Mouse (Mus musculus) lung, embryonic 14.5 days (tissue): Measurements from ENCODE around the gene Spz1. TPM values are rescaled to one million over a fixed set of nuclear protein-coding genes. Genes with fewer than 3 reads are reported as not detected.

Experiments used
- ATAC-seq: fragments of 200-750 bp; cut with Nextera tagmentation; 2 replicates; pipeline ENCODE4 v1.8.0; 2017; ENCODE audit warnings: mild to moderate bottlenecking, moderate TSS enrichment, moderate library complexity; ENCODE audit not compliant: insufficient read depth
- DNase-seq: peaks from one replicate; pipeline ENCODE4 v3.0.0-alpha.2; 2015
- H3K27ac ChIP-seq: fragments of 300-500 bp; sonication (generic); 2 replicates; pipeline ENCODE4 v1.5.1; 2014; ENCODE audit warnings: low read depth, mild to moderate bottlenecking, moderate library complexity
- H3K27me3 ChIP-seq: fragments of 300-500 bp; sonication (generic); 2 replicates; pipeline ENCODE4 v1.6.1; 2014; ENCODE audit warnings: low read length, control low read depth; ENCODE audit not compliant: insufficient read depth
- H3K36me3 ChIP-seq: fragments of 300-500 bp; sonication (generic); 2 replicates; pipeline ENCODE4 v1.6.1; 2014; ENCODE audit warnings: control low read depth; ENCODE audit not compliant: insufficient read depth
- H3K4me1 ChIP-seq: fragments of 300-500 bp; sonication (generic); 2 replicates; pipeline ENCODE4 v1.6.1; 2014; ENCODE audit warnings: antibody characterized with exemption, control low read depth; ENCODE audit not compliant: insufficient read depth
- H3K4me2 ChIP-seq: fragments of 300-500 bp; sonication (generic); 2 replicates; pipeline ENCODE4 v1.6.1; 2014; ENCODE audit warnings: mild to moderate bottlenecking
- H3K4me3 ChIP-seq: fragments of 300-500 bp; sonication (generic); 2 replicates; pipeline ENCODE4 v1.5.1; 2014; ENCODE audit warnings: low read depth, low read length
- H3K9ac ChIP-seq: fragments of 300-500 bp; sonication (generic); 2 replicates; pipeline ENCODE4 v1.6.1; 2014
- H3K9me3 ChIP-seq: fragments of 300-500 bp; sonication (generic); 2 replicates; pipeline ENCODE4 v1.6.1; 2016; ENCODE audit warnings: low read depth, low read length, control low read depth
- CTCF ChIP-seq: IDR thresholded peaks from 2 replicates; pipeline ENCODE4 v1.5.1; 2016; ENCODE audit warnings: antibody characterized with exemption, low read depth
- WGBS: fragments of 180-500 bp; shearing (Covaris S2); extraction: QIAGEN DNeasy Blood & Tissue Kit; methylation state at CpG from one replicate; pipeline ENCODE4 v1.1.7; 2014; 5-methylcytosine and 5-hydroxymethylcytosine counted together
- polyA plus RNA-seq: library from polyadenylated mRNA; unstranded; fragments of >200 nt; fragmentation: Nextera tagmentation; extraction: Ambion mirVana; gene quantifications from 2 replicates; pipeline ENCODE4 v1.2.1, GENCODE M21; 2014

Gene Spz1
- polyA plus RNA-seq, 1 experiment from 2014 or later: not detected

- H3K27me3 ChIP-seq: no peaks in the 10 kb centered on the region
- peak; percentile 90 for ATAC-seq
- H3K9ac ChIP-seq: no peak overlapping the region
- H3K27ac ChIP-seq: peak overlapping the region; percentile 61
- TF ChIP-seq CTCF: peak; percentile 80
- no peak overlapping the region for H3K4me3 ChIP-seq
- peak; percentile 94 for DNase-seq
- H3K9me3 ChIP-seq: no peaks in the 10 kb centered on the region
- H3K4me1 ChIP-seq: peaks cover 13% of the 10 kb centered on the region
- 14% methylated on average over 10 of the region's 10 CpGs for WGBS
- H3K4me2 ChIP-seq: peak overlapping the region; percentile 32; the same call in 1 of the 2 replicates
- H3K36me3 ChIP-seq: no peaks in the 10 kb centered on the region
These were observed 4.5 kb upstream of the Spz1 start for GRCm38 (mm10) chr13:92580220-92581043.

DNA sequence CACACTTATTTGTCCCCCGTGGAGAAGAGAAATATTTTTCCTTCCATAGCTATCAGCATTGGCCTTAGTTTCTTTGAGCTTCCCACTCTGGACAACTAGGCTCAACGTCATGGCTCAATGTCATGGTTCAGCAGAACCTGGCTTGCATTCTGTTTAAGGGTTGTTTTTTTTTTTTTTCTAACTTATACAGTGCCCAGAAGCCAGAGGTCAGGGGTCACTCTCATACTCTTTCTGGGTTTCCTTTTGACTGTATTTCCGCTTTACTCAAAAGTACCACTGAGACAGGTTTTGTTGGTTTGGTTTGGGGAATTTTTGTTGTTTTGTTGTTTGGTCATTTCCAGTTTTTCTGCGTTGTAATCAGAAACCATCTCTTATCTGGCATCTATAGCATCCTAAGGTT, 2.2 kb upstream of the Spz1 start:
- no peak overlapping the region for H3K4me2 ChIP-seq
- H3K9me3 ChIP-seq: no peaks in the 10 kb centered on the region
- H3K27ac ChIP-seq: no peak overlapping the region
- H3K4me1 ChIP-seq: peaks cover 6% of the 10 kb centered on the region; the same call in 1 of the 2 replicates
- no peaks in the 10 kb centered on the region for H3K27me3 ChIP-seq
- no peak for DNase-seq
- no peak for TF ChIP-seq CTCF
- H3K9ac ChIP-seq: no peak overlapping the region
- no peak for ATAC-seq
- no peaks in the 10 kb centered on the region for H3K36me3 ChIP-seq
- no peak overlapping the region for H3K4me3 ChIP-seq
- WGBS: 68% methylated on average over 4 of the region's 4 CpGs

DNA sequence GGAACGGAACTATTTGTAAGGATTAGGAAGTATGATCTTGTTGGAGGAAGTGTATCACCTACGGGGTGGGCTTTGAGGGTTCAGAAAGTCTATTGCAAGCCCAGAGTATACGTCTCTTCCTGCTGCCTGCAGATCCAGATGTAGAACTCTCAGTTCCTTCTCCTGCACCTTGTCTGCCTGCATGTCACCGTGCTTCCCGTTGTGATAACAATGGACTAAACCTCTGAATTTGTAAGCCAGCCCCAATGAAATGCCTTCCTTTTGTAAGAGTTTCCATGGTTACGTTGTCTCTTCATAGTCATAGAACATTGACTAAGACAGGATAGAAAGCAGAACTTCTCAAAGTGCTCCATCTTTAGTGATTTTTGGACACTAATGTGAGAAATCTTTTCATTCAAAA, 716 bp upstream of the Spz1 start:
- TF ChIP-seq CTCF: no peak
- Histone ChIP-seq H3K27ac (no peak overlapping the region), H3K9ac (no peak overlapping the region), H3K27me3 (no peaks in the 10 kb centered on the region), H3K9me3 (no peaks in the 10 kb centered on the region), H3K4me2 (no peak overlapping the region), H3K36me3 (no peaks in the 10 kb centered on the region), H3K4me1 (peaks cover 6% of the 10 kb centered on the region; the same call in 1 of the 2 replicates), H3K4me3 (no peak overlapping the region)
- ATAC-seq (no peak), DNase-seq (no peak)
- 69% methylated on average over 6 of the region's 6 CpGs for WGBS

DNA sequence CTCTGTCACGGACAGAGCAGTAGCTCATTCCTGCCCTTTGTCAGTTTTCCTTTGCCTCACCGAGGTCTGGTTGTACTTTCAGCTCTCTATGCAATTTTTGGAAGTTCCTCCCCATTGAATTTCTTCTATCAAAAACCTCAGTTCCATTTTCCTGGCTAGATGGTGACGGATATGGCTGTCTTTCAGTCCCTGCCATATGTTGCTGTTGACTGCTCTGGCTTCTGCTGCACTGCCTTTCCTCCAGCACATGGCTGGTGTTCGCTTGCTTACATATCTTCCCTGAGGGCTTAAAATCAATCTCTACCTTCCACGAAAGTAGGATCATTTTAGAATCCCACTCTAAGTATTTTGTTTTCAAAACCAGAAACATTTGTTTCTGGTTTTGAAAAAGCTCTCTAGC, 16.5 kb downstream of the Spz1 start:
- Histone ChIP-seq H3K36me3 (no peaks in the 10 kb centered on the region), H3K4me3 (no peak overlapping the region), H3K27ac (no peak overlapping the region), H3K9ac (no peak overlapping the region), H3K4me1 (no peaks in the 10 kb centered on the region), H3K27me3 (no peaks in the 10 kb centered on the region), H3K4me2 (no peak overlapping the region), H3K9me3 (no peaks in the 10 kb centered on the region)
- TF ChIP-seq CTCF: no peak
- ATAC-seq (no peak), DNase-seq (no peak)
- 69% methylated on average over 5 of the region's 5 CpGs for WGBS

GRCm38 (mm10) chr13:92557229-92557628, 18.7 kb downstream of the Spz1 start:
- Histone ChIP-seq H3K27me3 (no peaks in the 10 kb centered on the region), H3K4me3 (no peak overlapping the region), H3K27ac (no peak overlapping the region), H3K9me3 (no peaks in the 10 kb centered on the region), H3K36me3 (no peaks in the 10 kb centered on the region), H3K4me1 (no peaks in the 10 kb centered on the region), H3K4me2 (no peak overlapping the region), H3K9ac (no peak overlapping the region)
- DNase-seq (no peak), ATAC-seq (no peak)
- TF ChIP-seq CTCF: no peak
- WGBS: 14% methylated on average over 2 of the region's 2 CpGs

DNA sequence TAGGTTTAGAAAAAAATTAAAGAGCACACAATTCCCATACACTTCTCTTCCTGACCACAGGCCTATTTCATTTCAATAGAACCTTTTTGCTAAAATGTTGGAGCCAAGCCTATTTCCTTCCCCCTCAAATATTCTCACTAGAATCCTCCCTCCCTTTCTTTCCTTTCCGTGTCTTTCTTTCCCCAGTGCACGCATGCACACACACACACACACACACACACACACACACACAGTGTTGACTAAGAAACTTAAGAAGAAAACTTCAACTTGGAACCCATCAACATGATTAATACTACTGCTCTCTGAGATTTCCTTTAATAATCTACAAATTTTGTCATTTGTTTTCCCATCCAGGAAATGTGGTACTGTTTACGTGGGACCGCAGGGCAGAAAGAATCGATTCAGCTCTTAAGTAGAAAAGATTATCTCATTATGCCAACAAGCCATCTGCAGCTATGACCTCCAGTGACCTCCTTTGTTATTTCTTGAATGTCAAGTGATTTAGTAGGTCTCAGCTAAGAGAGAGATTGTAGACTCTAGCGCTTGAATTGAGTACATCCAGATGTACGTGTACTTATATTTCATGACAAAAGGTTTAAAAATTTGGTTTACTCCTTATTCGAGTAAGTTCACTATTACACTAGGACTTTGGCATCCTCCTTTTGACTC, 19.4 kb downstream of the Spz1 start:
- Histone ChIP-seq H3K9me3 (no peaks in the 10 kb centered on the region), H3K4me2 (no peak overlapping the region), H3K4me3 (no peak overlapping the region), H3K9ac (no peak overlapping the region), H3K36me3 (no peaks in the 10 kb centered on the region), H3K4me1 (no peaks in the 10 kb centered on the region), H3K27ac (no peak overlapping the region), H3K27me3 (no peaks in the 10 kb centered on the region)
- 11% methylated on average over 8 of the region's 8 CpGs for WGBS
- DNase-seq (peak; percentile 39), ATAC-seq (no peak)
- no peak for TF ChIP-seq CTCF

DNA sequence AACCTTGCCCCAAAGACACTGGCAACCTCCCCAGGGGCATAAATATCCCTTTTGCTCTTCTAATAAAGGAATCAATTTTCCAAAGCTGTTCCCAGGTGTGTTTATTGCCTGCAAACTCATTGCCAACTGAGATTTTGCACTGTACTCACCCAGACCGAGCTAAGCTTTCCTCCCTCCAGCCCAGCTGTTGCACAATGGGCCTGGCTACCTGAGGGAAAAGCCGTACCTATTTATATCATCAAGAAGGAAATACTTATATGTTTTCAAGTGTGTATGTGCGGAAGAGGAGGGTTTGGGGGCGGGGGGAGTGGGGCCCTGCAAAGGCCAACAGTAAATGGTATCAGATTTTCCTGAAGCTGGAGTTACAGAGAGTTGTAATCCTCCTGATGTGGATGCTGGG, 28.9 kb downstream of the Spz1 start:
- DNase-seq (no peak), ATAC-seq (no peak)
- Histone ChIP-seq H3K9me3 (peaks cover 10% of the 10 kb centered on the region; the same call in 1 of the 2 replicates), H3K4me1 (no peaks in the 10 kb centered on the region), H3K27ac (no peak overlapping the region), H3K4me2 (no peak overlapping the region), H3K4me3 (no peak overlapping the region), H3K36me3 (no peaks in the 10 kb centered on the region), H3K9ac (no peak overlapping the region), H3K27me3 (no peaks in the 10 kb centered on the region)
- WGBS: 70% methylated on average over 4 of the region's 4 CpGs
- TF ChIP-seq CTCF: no peak
